Mouse (Mus musculus): ENCODE measurements around the gene B3glct. TPM values are rescaled to one million over a fixed set of nuclear protein-coding genes. Genes with fewer than 3 reads are reported as not detected.

The B3glct gene
- polyA plus RNA-seq, 1 experiment, result 28.9 TPM

- Histone ChIP-seq H3K4me1 (ENCODE audit: control insufficient read depth, insufficient read depth, low read length) (no peaks in the 10 kb centered on the region), H3K27ac (ENCODE audit: insufficient read depth, low read length) (no peak overlapping the region), H3K4me3 (ENCODE audit: insufficient read depth, low read length) (no peak overlapping the region)
- TF ChIP-seq POLR2A (IDR thresholded peaks at IDR 0.05; ENCODE audit: low read depth, low read length), result no peak
- no peak for TF ChIP-seq CTCF (IDR thresholded peaks at IDR 0.05; ENCODE audit: borderline replicate concordance, insufficient read depth, low read length)
Observed at GRCm38 (mm10) chr5:149779740-149780139, 101.7 kb downstream of the B3glct start.

- Histone ChIP-seq H3K27ac (ENCODE audit: insufficient read depth, low read length) (no peak overlapping the region), H3K4me3 (ENCODE audit: insufficient read depth, low read length) (no peak overlapping the region), H3K4me1 (ENCODE audit: control insufficient read depth, insufficient read depth, low read length) (no peaks in the 10 kb centered on the region)
- peak; percentile 40; the same call in 1 of the 2 replicates for TF ChIP-seq CTCF (IDR thresholded peaks at IDR 0.05; ENCODE audit: borderline replicate concordance, insufficient read depth, low read length)
- no peak for TF ChIP-seq POLR2A (IDR thresholded peaks at IDR 0.05; ENCODE audit: low read depth, low read length)
Observed at GRCm38 (mm10) chr5:149780411-149780810, 102.4 kb downstream of the B3glct start.

- no peaks in the 10 kb centered on the region for H3K4me1 ChIP-seq (ENCODE audit: control insufficient read depth, insufficient read depth, low read length)
- H3K4me3 ChIP-seq (ENCODE audit: insufficient read depth, low read length), result no peak overlapping the region
Observed at GRCm38 (mm10) chr5:149790087-149790486, 112.1 kb downstream of the B3glct start.

GRCm38 (mm10) chr5:149810071-149810470 lies 132.0 kb downstream of the B3glct start:
- Histone ChIP-seq H3K4me3 (ENCODE audit: insufficient read depth, low read length) (no peak overlapping the region), H3K27ac (ENCODE audit: insufficient read depth, low read length) (no peak overlapping the region), H3K4me1 (ENCODE audit: control insufficient read depth, insufficient read depth, low read length) (no peaks in the 10 kb centered on the region; the same call in 1 of the 2 replicates)
- TF ChIP-seq POLR2A (IDR thresholded peaks at IDR 0.05; ENCODE audit: low read depth, low read length), result no peak
- no peak for TF ChIP-seq CTCF (IDR thresholded peaks at IDR 0.05; ENCODE audit: borderline replicate concordance, insufficient read depth, low read length)

More at GRCm38 (mm10) chr5:149790087-149790486, 112.1 kb downstream of the B3glct start:
- no peak overlapping the region for H3K27ac ChIP-seq (ENCODE audit: insufficient read depth, low read length)
- TF ChIP-seq CTCF (IDR thresholded peaks at IDR 0.05; ENCODE audit: borderline replicate concordance, insufficient read depth, low read length) (no peak), POLR2A (IDR thresholded peaks at IDR 0.05; ENCODE audit: low read depth, low read length) (no peak)

- no peak overlapping the region for H3K4me3 ChIP-seq (ENCODE audit: insufficient read depth, low read length)
- no peak for TF ChIP-seq POLR2A (IDR thresholded peaks at IDR 0.05; ENCODE audit: low read depth, low read length)
- TF ChIP-seq CTCF (IDR thresholded peaks at IDR 0.05; ENCODE audit: borderline replicate concordance, insufficient read depth, low read length), result no peak
- H3K27ac ChIP-seq (ENCODE audit: insufficient read depth, low read length), result no peak overlapping the region
- H3K4me1 ChIP-seq (ENCODE audit: control insufficient read depth, insufficient read depth, low read length), result no peaks in the 10 kb centered on the region; the same call in 1 of the 2 replicates
Observed at GRCm38 (mm10) chr5:149811835-149812234, 133.8 kb downstream of the B3glct start.

Other genes with a start within 250 kb of the B3glct start
- gene Tex26, start 238.6 kb upstream of the B3glct start, polyA plus RNA-seq (2011; ENCODE audit: insufficient read length, low read depth, missing spikeins), result 1.6 TPM in 1 of 2 replicates, not detected in the other
- not detected in 2 replicates for gene Wdr95, start 149.6 kb upstream of the B3glct start, polyA plus RNA-seq (2011; ENCODE audit: insufficient read length, low read depth, missing spikeins)
- gene Hsph1, start 41.9 kb upstream of the B3glct start, polyA plus RNA-seq (2011; ENCODE audit: insufficient read length, low read depth, missing spikeins), result 81.2 and 96.4 TPM in 2 replicates